Mouse (Mus musculus): ENCODE measurements at regions not wholly inside any gene's neighbourhood (a gene's known extent, or its start where the extent isn't known, plus 50 kb on each side); places are given as distances from the start of the nearest gene placed in this dataset.
A peak's percentile ranks its signal among the peaks of the same experiment; 100 is the strongest.

- Histone ChIP-seq H3K36me3 (ENCODE audit: control insufficient read depth, insufficient read depth, low read length) (no peaks in the 10 kb centered on the region), H3K27ac (ENCODE audit: low read depth, low read length) (no peak overlapping the region), H3K4me2 (ENCODE audit: low read depth, low read length) (no peak overlapping the region), H3K9ac (replicated peaks; ENCODE audit: low read depth, low read length) (no peak overlapping the region), H3K27me3 (ENCODE audit: control insufficient read depth, insufficient read depth, low read length) (no peaks in the 10 kb centered on the region), H3K4me1 (ENCODE audit: control insufficient read depth, insufficient read depth, low read length) (no peaks in the 10 kb centered on the region), H3K9me3 (ENCODE audit: control insufficient read depth, low read length) (no peaks in the 10 kb centered on the region), H3K4me3 (ENCODE audit: low read depth, low read length) (no peak overlapping the region)
- ATAC-seq (ENCODE audit: low read depth), result no peak
- WGBS, result 84% methylated on average over 3 of the region's 3 CpGs
Measured at GRCm38 (mm10) chr7:76053843-76054242, 175.8 kb upstream of the Agbl1 start.

DNA sequence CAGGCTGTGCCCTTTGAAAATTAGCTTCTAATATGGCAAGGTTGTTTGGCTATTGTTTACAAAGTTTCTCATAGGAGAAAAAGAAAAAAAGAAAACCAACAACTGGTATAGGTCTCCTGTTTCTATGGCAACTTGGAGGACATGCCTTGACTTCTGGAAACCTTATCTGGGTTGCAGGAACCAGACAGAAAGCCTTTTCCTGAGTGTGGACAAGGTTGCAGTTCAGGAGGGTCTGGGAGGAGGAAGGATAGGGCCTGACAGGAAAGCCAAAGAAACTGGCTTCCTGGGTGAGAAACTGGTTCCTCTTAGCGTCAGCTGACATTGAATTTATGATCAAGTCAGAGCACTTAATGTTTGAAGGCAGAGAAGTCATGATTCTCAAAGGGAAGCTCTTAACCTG lies 130.5 kb upstream of the Agbl1 start:
- H3K36me3 ChIP-seq (ENCODE audit: control insufficient read depth, insufficient read depth, low read length), result no peaks in the 10 kb centered on the region
- no peaks in the 10 kb centered on the region for H3K4me1 ChIP-seq (ENCODE audit: control insufficient read depth, insufficient read depth, low read length)
- H3K9ac ChIP-seq (replicated peaks; ENCODE audit: low read depth, low read length), result no peak overlapping the region
- ATAC-seq (ENCODE audit: low read depth), result no peak
- H3K27me3 ChIP-seq (ENCODE audit: control insufficient read depth, insufficient read depth, low read length), result no peaks in the 10 kb centered on the region
- 62% methylated on average over 1 of the region's 1 CpGs for WGBS
- no peak overlapping the region for H3K4me3 ChIP-seq (ENCODE audit: low read depth, low read length)
- no peak overlapping the region for H3K27ac ChIP-seq (ENCODE audit: low read depth, low read length)
- H3K4me2 ChIP-seq (ENCODE audit: low read depth, low read length), result no peak overlapping the region
- no peaks in the 10 kb centered on the region for H3K9me3 ChIP-seq (ENCODE audit: control insufficient read depth, low read length)

DNA sequence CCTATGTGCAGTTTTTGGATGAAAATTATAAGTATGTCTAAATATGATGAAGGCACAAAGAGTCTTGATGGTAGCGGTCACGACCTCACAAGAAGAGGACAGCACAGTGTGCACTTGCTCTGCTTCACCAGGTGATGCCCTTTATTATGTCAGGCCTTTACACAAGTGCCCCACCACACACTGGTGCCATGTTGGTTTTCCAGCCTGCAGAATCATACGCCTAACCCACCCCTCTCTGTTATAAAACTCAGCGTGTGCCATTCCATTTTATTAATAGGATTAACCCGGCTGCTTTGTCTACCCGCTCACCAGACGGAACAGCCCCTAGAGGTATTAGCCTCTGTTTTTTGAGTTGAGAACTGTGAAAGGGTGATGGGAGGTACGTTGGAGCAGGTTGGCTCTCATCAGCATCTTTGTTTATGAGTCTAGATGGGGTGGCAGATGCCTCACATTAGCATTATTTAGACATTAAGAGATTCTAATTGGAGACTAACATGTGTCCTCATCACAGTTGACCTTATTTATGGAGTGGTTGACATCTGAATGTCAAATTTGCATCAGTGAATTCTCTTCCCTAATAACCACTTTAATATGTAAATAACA lies 108.3 kb upstream of the Agbl1 start:
- ATAC-seq (ENCODE audit: low read depth), result no peak
- H3K9ac ChIP-seq (replicated peaks; ENCODE audit: low read depth, low read length), result no peak overlapping the region
- no peak overlapping the region for H3K27ac ChIP-seq (ENCODE audit: low read depth, low read length)
- no peak overlapping the region for H3K4me2 ChIP-seq (ENCODE audit: low read depth, low read length)
- H3K9me3 ChIP-seq (ENCODE audit: control insufficient read depth, low read length), result no peaks in the 10 kb centered on the region
- 76% methylated on average over 8 of the region's 8 CpGs for WGBS
- H3K4me3 ChIP-seq (ENCODE audit: low read depth, low read length), result no peak overlapping the region
- no peaks in the 10 kb centered on the region for H3K36me3 ChIP-seq (ENCODE audit: control insufficient read depth, insufficient read depth, low read length)
- no peaks in the 10 kb centered on the region for H3K4me1 ChIP-seq (ENCODE audit: control insufficient read depth, insufficient read depth, low read length)
- H3K27me3 ChIP-seq (ENCODE audit: control insufficient read depth, insufficient read depth, low read length), result no peaks in the 10 kb centered on the region

GRCm38 (mm10) chr7:76127641-76128111 lies 102.0 kb upstream of the Agbl1 start:
- Histone ChIP-seq H3K4me2 (ENCODE audit: low read depth, low read length) (no peak overlapping the region), H3K27me3 (ENCODE audit: control insufficient read depth, insufficient read depth, low read length) (no peaks in the 10 kb centered on the region), H3K4me3 (ENCODE audit: low read depth, low read length) (no peak overlapping the region), H3K9me3 (ENCODE audit: control insufficient read depth, low read length) (no peaks in the 10 kb centered on the region), H3K27ac (ENCODE audit: low read depth, low read length) (no peak overlapping the region), H3K9ac (replicated peaks; ENCODE audit: low read depth, low read length) (no peak overlapping the region), H3K36me3 (ENCODE audit: control insufficient read depth, insufficient read depth, low read length) (no peaks in the 10 kb centered on the region), H3K4me1 (ENCODE audit: control insufficient read depth, insufficient read depth, low read length) (no peaks in the 10 kb centered on the region)
- no peak for ATAC-seq (ENCODE audit: low read depth)
- WGBS, result 66% methylated on average over 2 of the region's 2 CpGs

DNA sequence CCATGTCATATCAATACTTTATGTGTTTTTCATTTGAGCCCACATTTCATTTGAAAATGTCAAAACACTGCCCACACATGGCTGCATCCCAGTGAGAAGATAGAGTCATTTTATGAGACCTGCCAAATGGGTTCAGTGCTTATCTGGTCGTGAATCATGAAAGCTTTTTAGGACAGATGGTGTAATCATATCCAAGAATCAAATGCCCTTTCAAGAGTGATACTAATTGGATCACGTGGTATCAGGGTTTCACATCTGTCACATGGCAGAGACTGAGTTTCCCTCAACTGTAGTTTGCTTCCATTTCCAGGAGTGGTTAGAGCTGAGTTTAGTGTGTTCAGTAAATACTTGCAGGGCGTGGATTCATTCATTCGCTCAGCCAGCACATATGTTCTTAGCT lies 87.2 kb upstream of the Agbl1 start:
- H3K9ac ChIP-seq (replicated peaks; ENCODE audit: low read depth, low read length), result no peak overlapping the region
- H3K4me3 ChIP-seq (ENCODE audit: low read depth, low read length), result no peak overlapping the region
- no peak overlapping the region for H3K4me2 ChIP-seq (ENCODE audit: low read depth, low read length)
- no peaks in the 10 kb centered on the region for H3K27me3 ChIP-seq (ENCODE audit: control insufficient read depth, insufficient read depth, low read length)
- WGBS, result 82% methylated on average over 4 of the region's 4 CpGs
- H3K4me1 ChIP-seq (ENCODE audit: control insufficient read depth, insufficient read depth, low read length), result no peaks in the 10 kb centered on the region
- no peak overlapping the region for H3K27ac ChIP-seq (ENCODE audit: low read depth, low read length)
- no peaks in the 10 kb centered on the region for H3K36me3 ChIP-seq (ENCODE audit: control insufficient read depth, insufficient read depth, low read length)
- H3K9me3 ChIP-seq (ENCODE audit: control insufficient read depth, low read length), result no peaks in the 10 kb centered on the region
- no peak for ATAC-seq (ENCODE audit: low read depth)

DNA sequence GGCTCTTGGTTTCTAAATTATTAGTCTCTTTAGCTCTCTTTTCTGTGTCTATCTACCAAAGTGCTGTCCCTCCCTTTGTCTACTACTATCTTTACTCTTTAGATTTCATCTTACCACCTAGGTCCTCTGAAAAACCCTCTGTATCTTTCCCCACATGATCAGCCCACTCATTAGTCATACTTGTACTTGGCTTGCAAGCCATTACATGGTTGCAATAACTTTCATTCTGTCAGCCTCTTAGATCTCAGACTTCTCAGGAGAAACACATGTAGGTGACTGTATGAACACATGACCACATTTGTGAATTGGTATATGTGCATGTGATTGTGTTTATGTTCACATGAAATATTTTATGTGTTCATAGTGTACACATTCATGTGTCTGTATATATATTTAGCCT lies 83.3 kb upstream of the Agbl1 start:
- H3K9me3 ChIP-seq (ENCODE audit: control insufficient read depth, low read length), result no peaks in the 10 kb centered on the region
- H3K36me3 ChIP-seq (ENCODE audit: control insufficient read depth, insufficient read depth, low read length), result no peaks in the 10 kb centered on the region
- no peak overlapping the region for H3K9ac ChIP-seq (replicated peaks; ENCODE audit: low read depth, low read length)
- no peaks in the 10 kb centered on the region for H3K27me3 ChIP-seq (ENCODE audit: control insufficient read depth, insufficient read depth, low read length)
- no peak overlapping the region for H3K4me3 ChIP-seq (ENCODE audit: low read depth, low read length)
- H3K27ac ChIP-seq (ENCODE audit: low read depth, low read length), result no peak overlapping the region
- H3K4me2 ChIP-seq (ENCODE audit: low read depth, low read length), result no peak overlapping the region
- no peak for ATAC-seq (ENCODE audit: low read depth)
- H3K4me1 ChIP-seq (ENCODE audit: control insufficient read depth, insufficient read depth, low read length), result no peaks in the 10 kb centered on the region

GRCm38 (mm10) chr7:76156869-76157268 lies 72.8 kb upstream of the Agbl1 start:
- WGBS, result 53% methylated on average over 8 of the region's 8 CpGs
- Histone ChIP-seq H3K4me1 (ENCODE audit: control insufficient read depth, insufficient read depth, low read length) (no peaks in the 10 kb centered on the region), H3K27ac (ENCODE audit: low read depth, low read length) (no peak overlapping the region), H3K9ac (replicated peaks; ENCODE audit: low read depth, low read length) (no peak overlapping the region), H3K36me3 (ENCODE audit: control insufficient read depth, insufficient read depth, low read length) (no peaks in the 10 kb centered on the region), H3K9me3 (ENCODE audit: control insufficient read depth, low read length) (no peaks in the 10 kb centered on the region), H3K4me3 (ENCODE audit: low read depth, low read length) (no peak overlapping the region), H3K27me3 (ENCODE audit: control insufficient read depth, insufficient read depth, low read length) (no peaks in the 10 kb centered on the region), H3K4me2 (ENCODE audit: low read depth, low read length) (no peak overlapping the region)
- no peak for ATAC-seq (ENCODE audit: low read depth)

DNA sequence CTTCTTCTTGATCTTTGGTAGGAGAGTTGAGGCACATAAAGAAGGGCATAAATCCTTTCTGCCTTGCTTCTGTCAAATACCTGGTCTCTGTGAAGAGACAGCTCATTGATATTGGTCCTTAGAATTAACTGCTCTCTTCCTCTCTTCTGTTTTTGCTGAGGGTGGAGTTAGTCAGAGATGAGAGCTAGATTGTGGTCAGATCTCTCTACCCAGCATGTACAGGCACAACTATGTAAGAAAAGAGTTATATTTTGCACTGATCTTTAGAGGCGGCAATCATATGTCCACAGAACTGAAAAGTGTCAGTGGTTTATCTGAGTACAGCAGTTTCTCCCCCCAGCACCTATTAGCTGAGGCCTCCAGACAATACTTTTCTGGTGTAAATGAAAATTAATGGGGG lies 65.5 kb upstream of the Agbl1 start:
- 86% methylated on average over 1 of the region's 1 CpGs for WGBS
- no peaks in the 10 kb centered on the region for H3K9me3 ChIP-seq (ENCODE audit: control insufficient read depth, low read length)
- no peak for ATAC-seq (ENCODE audit: low read depth)

GRCm38 (mm10) chr7:76164735-76165630 lies 64.7 kb upstream of the Agbl1 start:
- H3K4me1 ChIP-seq (ENCODE audit: control insufficient read depth, insufficient read depth, low read length), result no peaks in the 10 kb centered on the region
- H3K4me2 ChIP-seq (ENCODE audit: low read depth, low read length), result no peak overlapping the region
- H3K36me3 ChIP-seq (ENCODE audit: control insufficient read depth, insufficient read depth, low read length), result no peaks in the 10 kb centered on the region
- WGBS, result 22% methylated on average over 5 of the region's 5 CpGs
- no peaks in the 10 kb centered on the region for H3K27me3 ChIP-seq (ENCODE audit: control insufficient read depth, insufficient read depth, low read length)
- H3K4me3 ChIP-seq (ENCODE audit: low read depth, low read length), result no peak overlapping the region
- H3K9me3 ChIP-seq (ENCODE audit: control insufficient read depth, low read length), result no peaks in the 10 kb centered on the region
- ATAC-seq (ENCODE audit: low read depth), result peak; percentile 61; the same call in 1 of the 2 replicates
- no peak overlapping the region for H3K9ac ChIP-seq (replicated peaks; ENCODE audit: low read depth, low read length)
- no peak overlapping the region for H3K27ac ChIP-seq (ENCODE audit: low read depth, low read length)

More for the DNA sequence above, 65.5 kb upstream of the Agbl1 start:
- Histone ChIP-seq H3K27ac (ENCODE audit: low read depth, low read length) (no peak overlapping the region), H3K4me1 (ENCODE audit: control insufficient read depth, insufficient read depth, low read length) (no peaks in the 10 kb centered on the region), H3K9ac (replicated peaks; ENCODE audit: low read depth, low read length) (no peak overlapping the region), H3K4me3 (ENCODE audit: low read depth, low read length) (no peak overlapping the region), H3K27me3 (ENCODE audit: control insufficient read depth, insufficient read depth, low read length) (no peaks in the 10 kb centered on the region), H3K36me3 (ENCODE audit: control insufficient read depth, insufficient read depth, low read length) (no peaks in the 10 kb centered on the region), H3K4me2 (ENCODE audit: low read depth, low read length) (no peak overlapping the region)

Measured in neural tube, embryonic 14.5 days (tissue).